Mouse (Mus musculus): ENCODE results near the gene 3300002I08Rik.

DNA sequence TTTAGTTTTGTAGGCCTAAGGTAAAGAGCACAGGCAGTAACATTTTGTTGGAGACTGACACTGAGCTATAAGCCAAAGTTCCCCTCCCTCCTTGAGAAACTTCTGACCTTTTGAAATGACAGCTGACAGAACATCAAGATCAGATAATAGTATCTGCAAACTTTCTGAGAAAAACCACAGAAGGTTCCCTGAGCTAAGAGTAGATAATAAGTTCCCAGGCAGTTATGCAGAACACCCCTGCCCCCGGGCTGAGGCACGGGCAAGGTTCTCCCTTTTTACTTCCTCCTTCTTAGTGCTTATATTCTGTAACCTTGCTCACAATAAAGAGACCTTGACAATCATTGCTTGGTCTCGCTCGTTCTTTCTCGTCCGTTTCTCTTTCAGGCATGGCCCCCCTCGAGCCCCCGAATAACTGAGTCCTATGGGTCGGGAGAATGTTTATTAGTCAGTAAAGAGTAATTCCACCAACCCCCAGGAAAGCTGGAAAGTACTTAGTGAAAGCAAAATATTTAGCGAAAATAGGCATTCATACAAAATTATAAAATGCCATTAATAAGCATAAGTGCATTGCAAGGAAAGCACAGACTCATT is 55.3 kb downstream of the 3300002I08Rik start:
- TF ChIP-seq EP300 (IDR thresholded peaks at IDR 0.05; ENCODE audit: low read depth) (no peak), CTCF (IDR thresholded peaks at IDR 0.05; ENCODE audit: low read depth) (no peak)
